Mouse (Mus musculus): ENCODE results near the gene Itk. TPM values are rescaled to one million over a fixed set of nuclear protein-coding genes. Genes with fewer than 3 reads are reported as not detected.

Gene Itk
- total RNA-seq, 2 experiments from 2014 or later, result 0.08 to 0.20 TPM

- peak; percentile 18 for DNase-seq
- intact Hi-C loops (cut with DNase I; ENCODE audit: low total_unique reads), result no loop called here
Measured at GRCm38 (mm10) chr11:46311703-46312522, 77.4 kb downstream of the Itk start.

DNA sequence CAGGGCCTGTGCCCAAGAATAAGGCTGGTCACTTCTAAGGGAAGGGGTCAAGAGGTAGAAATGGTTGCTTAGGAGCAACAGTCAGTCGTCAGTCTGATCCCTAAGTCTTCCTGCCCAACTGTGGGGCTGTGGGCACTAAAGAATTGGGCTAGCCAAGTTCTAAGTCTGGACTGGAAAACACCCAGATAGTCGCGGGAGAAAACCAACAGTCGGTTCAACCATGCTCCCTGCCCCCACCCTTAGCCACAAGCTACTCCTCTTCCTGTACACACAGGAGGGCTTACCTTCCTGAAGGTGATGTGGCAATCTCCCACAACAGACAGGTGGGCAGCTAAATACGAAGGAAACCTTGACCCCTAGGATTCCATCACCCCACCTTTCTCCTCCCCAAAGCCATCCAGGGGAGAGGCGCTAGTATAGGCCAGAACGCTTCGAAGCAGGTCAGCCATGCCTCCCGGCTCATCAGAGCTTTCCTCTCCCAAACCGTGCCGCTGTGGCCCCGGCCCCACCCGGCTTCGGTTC is 78.1 kb downstream of the Itk start:
- intact Hi-C loops (cut with DNase I; ENCODE audit: low total_unique reads), result no loop called here
- no peak for DNase-seq

- no peak for DNase-seq
- intact Hi-C loops (cut with DNase I; ENCODE audit: low total_unique reads), result no loop called here
Measured at GRCm38 (mm10) chr11:46310647-46311063, 78.7 kb downstream of the Itk start.

DNA sequence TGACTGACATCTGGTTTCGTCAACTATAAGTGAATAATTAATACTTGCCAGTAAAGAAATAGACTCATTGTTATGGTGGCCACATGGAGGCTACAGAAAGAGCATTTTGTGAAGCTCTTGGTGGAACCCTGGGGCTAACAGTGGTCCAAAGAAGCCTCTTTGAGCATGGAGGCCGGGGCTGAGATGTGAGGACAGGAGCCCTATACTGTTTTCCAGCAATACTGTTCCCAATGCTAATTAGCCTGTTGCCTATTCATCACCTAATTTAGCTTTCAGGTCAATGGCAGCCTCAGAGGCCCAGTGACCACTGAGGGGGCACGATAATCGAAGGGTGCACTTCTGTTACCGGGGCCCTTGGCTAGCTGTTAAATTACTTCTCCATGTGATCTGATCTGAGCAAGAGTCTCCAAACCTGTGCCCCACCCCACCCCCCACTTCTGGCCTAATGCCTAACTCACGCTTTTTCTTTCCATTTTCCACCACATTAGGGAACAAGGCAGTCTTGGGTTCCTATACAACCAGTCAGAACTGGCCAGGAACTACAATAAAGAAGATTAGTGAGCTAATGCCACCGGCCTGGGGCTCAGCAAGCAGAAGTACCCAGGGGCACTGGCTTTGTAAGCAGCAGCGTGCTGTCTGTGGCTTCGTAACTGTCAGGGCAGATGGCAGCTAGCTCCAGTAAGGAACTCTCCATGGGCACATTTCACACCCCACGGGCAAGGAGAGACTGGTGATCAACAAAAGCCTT is 79.3 kb downstream of the Itk start:
- no peak for DNase-seq
- intact Hi-C loops (cut with DNase I; ENCODE audit: low total_unique reads), result no loop called here

- intact Hi-C loops (cut with DNase I; ENCODE audit: low total_unique reads), result no loop called here
Measured at GRCm38 (mm10) chr11:46309111-46309741, 80.1 kb downstream of the Itk start.

GRCm38 (mm10) chr11:46308271-46308974 is 80.9 kb downstream of the Itk start:
- DNase-seq, result no peak

More at GRCm38 (mm10) chr11:46309111-46309741, 80.1 kb downstream of the Itk start:
- no peak for DNase-seq

GRCm38 (mm10) chr11:46307768-46308167 is 81.5 kb downstream of the Itk start:
- intact Hi-C loops (cut with DNase I; ENCODE audit: low total_unique reads), result no loop called here
- DNase-seq, result no peak

More at GRCm38 (mm10) chr11:46308271-46308974, 80.9 kb downstream of the Itk start:
- intact Hi-C loops (cut with DNase I; ENCODE audit: low total_unique reads), result no loop called here

DNA sequence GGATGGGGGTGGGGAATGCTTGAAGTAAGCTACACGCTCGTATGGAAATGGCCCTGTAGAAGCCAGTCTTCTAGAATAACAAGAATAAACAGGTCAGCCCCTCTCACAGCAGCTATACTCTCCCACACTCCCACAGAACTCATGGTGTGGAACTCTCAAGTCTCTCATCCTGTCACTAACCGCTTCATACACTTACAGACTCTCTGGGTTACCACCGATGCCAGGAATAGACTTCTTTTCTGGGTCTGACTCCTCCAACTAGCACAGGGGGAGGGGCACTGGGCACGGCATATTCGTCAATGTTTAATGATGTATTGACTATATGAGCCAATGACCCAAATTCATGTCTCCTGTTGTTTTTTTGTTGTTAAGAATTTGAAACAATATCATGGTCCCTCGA is 82.5 kb downstream of the Itk start:
- intact Hi-C loops (cut with DNase I; ENCODE audit: low total_unique reads), result no loop called here
- DNase-seq, result no peak

- no peak for DNase-seq
- intact Hi-C loops (cut with DNase I; ENCODE audit: low total_unique reads), result no loop called here
Measured at GRCm38 (mm10) chr11:46305881-46306520, 83.3 kb downstream of the Itk start.

DNA sequence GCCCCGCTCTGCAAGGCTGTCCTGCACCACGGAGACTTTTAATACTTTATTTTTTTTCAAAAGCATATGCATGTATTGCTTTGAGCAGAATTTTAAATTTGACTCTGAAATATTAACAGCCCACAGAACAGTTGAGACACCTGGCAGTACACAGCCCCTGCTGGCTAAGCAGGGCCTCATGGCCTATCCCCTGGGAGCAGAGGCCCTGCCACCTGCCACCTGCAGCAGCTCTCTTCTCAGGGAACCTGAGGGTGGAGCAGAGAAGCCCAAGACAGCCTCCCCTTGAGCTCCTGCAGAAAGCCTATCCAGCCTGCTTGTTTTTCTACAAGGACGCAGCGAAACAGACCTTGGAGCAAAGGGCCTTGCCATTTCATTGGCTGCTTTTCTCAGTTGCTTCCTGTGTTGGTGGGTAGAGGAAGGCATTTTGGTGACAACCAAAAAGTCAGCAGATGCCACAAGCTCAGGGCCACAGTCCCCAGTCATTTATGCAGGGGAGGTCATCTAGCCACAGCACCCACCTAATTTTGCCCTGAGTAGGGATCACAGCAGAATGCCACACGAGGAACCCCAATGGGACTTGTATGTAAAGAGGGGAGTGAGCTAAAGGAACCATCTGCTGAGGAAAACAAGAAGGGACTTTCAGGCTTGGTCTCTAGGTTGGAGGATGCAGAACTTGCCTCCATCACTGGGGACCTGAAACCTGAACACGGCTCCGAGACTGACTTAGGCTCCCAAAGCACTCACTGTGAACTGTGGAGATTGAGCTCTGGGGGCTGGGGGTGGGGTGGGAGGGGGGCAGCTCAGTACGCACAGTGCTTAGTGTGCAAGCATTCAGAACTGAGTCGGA is 84.2 kb downstream of the Itk start:
- intact Hi-C loops (cut with DNase I; ENCODE audit: low total_unique reads), result no loop called here

DNA sequence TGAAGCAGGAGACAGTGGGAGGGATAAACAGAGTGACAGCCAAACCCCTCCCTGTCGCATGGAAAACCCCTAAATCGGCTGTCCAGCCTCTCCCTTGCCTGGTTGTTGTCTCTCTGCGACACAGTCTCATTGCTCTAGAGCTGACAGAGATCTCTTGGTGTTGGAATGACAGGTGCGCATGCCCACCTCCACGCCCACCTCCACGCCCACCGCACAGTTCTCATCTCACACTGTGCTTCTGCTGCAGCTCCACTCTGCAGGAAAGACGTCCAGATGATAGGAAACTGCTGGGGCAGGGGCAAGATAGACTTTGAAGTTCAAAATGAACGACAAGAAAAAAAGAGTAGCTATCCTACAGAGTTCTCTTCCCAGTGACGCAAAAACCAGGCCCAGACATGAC is 85.2 kb downstream of the Itk start:
- no peak for DNase-seq
- intact Hi-C loops (cut with DNase I; ENCODE audit: low total_unique reads), result no loop called here

More for the DNA sequence above, 84.2 kb downstream of the Itk start:
- no peak for DNase-seq

DNA sequence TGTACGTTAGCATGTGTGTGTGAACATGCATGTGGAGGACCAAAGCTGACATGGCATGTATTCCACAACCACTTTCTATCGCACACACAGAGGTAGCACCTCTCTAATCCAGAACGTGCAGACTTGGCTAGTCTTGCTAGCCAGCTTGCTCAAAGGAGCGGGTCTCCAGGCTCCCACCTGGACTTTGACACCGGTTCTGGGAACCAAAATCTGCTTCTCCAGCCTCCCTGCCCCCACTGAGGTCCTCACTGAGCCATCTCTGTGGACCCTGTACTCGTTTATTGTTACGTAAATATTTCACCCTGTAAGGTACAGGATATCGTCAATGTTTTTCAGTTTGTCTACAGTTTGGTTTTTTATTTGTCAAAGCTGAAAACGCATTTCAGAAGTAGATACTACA is 86.8 kb downstream of the Itk start:
- DNase-seq, result no peak
- intact Hi-C loops (cut with DNase I; ENCODE audit: low total_unique reads), result no loop called here

DNA sequence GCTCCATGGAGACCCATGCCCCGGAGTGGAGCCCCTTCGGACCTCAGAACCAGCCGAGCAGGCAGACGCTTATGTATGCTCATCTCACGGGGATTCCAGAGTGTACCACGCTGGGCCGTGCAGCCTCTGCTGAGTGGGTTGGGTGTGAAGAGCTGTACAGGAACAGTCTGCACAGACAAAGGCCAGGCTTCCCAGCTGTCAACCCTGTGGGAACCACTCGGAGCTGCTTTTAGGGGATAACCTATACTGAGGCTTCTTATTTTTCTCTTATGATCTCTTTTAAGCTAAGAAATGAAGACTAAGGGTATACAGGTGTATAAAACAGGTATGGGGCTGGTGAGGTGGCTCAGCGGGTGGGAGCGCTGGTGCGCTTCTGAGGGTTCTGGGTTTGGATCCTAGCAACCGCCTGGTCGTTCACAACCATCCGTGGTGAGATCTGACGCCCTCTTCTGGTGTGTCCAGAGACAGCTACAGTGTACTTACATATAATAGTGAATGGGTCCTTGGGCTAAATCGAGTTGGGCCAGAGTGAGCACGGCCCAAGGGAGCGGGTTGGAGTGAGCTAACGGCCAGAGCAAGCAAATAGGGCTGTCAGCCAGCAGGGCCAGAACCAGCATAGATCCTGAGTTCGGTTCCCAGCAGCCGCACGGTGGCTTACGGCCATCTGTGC is 87.6 kb downstream of the Itk start:
- intact Hi-C loops (cut with DNase I; ENCODE audit: low total_unique reads), result no loop called here
- no peak for DNase-seq

GRCm38 (mm10) chr11:46299901-46300300 is 89.4 kb downstream of the Itk start:
- intact Hi-C loops (cut with DNase I; ENCODE audit: low total_unique reads), result no loop called here
- DNase-seq, result no peak

GRCm38 (mm10) chr11:46298889-46299785 is 90.2 kb downstream of the Itk start:
- DNase-seq, result no peak
- intact Hi-C loops (cut with DNase I; ENCODE audit: low total_unique reads), result no loop called here

DNA sequence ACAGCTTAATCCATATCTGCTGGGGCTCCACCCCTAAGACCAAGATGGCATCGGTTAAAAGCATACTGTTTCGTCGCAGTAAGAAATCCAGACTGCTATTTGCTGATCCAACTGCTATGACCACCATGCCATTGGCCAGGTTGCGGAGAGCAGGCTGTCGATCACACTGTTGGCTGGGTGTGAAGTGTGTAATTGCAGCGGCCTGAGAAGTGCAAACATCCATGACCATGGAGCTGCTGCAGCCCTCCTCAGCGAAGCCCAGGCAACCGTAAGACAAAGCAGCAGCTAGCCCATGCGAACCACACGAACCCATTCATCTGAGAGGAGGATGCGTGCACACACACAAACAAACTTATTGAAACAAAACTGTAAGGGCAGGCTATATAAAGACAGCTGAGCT is 94.9 kb downstream of the Itk start:
- intact Hi-C loops (cut with DNase I; ENCODE audit: low total_unique reads), result no loop called here
- DNase-seq, result no peak

GRCm38 (mm10) chr11:46293491-46293890 is 95.8 kb downstream of the Itk start:
- DNase-seq, result no peak
- intact Hi-C loops (cut with DNase I; ENCODE audit: low total_unique reads), result no loop called here
